Mouse (Mus musculus): ENCODE data around the gene Gm21118. TPM values are rescaled to one million over a fixed set of nuclear protein-coding genes. Genes with fewer than 3 reads are reported as not detected.
"Not testable (repeated sequence)": the region's sequence is repeated elsewhere in the genome, so short reads cannot be mapped to it uniquely, and the experiment has no call there.

Gm21118 gene
- total RNA-seq (2021): not detected

- intact Hi-C loops (cut with DNase I); DNase-seq (ENCODE audit: low spot score in 2 of 2): not testable (repeated sequence)
These were observed at the start of gene Gm21118 for GRCm38 (mm10) chrY:70273542-70273941. TSS of gene Gm21118 (minus strand) at chrY:70273642.

- intact Hi-C loops (cut with DNase I): not testable (repeated sequence)
These were observed 29.7 kb upstream of the Gm21118 start, which contains the start of the genes Gm29423 and Gm29644 for GRCm38 (mm10) chrY:70303187-70303586. TSS of gene Gm29423 (minus strand) at chrY:70303287. TSS of gene Gm29644 (minus strand) at chrY:70303343.

More at GRCm38 (mm10) chrY:70303187-70303586, 29.7 kb upstream of the Gm21118 start, which contains the start of the genes Gm29423 and Gm29644:
- DNase-seq (ENCODE audit: low spot score in 2 of 2): not testable (repeated sequence)

Other genes with a start within 250 kb of the Gm21118 start
- gene Gm29423, start 29.6 kb upstream of the Gm21118 start, total RNA-seq (2021): not detected
- gene Gm29644, start 29.7 kb upstream of the Gm21118 start, total RNA-seq (2021): not detected
- gene Gm20888, start 168.2 kb upstream of the Gm21118 start, total RNA-seq (2021): not detected

Measured in left cerebral cortex, postnatal 25 days (tissue).